Mouse (Mus musculus) megakaryocyte, embryonic 14.5 days (primary cell): ENCODE data around the gene Vtcn1. TPM values are rescaled to one million over a fixed set of nuclear protein-coding genes. Genes with fewer than 3 reads are reported as not detected.

ENCODE experiments used
- H3K27me3 ChIP-seq: replicated peaks from 2 replicates; pipeline ENCODE3; 2012; ENCODE audit warnings: inconsistent platforms
- H3K36me3 ChIP-seq: replicated peaks from 2 replicates; pipeline ENCODE3; 2012; ENCODE audit warnings: low read length, inconsistent platforms, mixed read lengths
- H3K4me1 ChIP-seq: 2 replicates; pipeline ENCODE4 v1.6.1; 2012; ENCODE audit warnings: inconsistent platforms
- H3K4me3 ChIP-seq: replicated peaks from 2 replicates; pipeline ENCODE3; 2012; ENCODE audit warnings: moderate library complexity, mild to moderate bottlenecking, inconsistent platforms
- H3K9me3 ChIP-seq: 2 replicates; pipeline ENCODE4 v1.6.1; 2012; ENCODE audit warnings: inconsistent platforms
- FLI1 ChIP-seq: IDR thresholded peaks from 2 replicates; pipeline ENCODE4 v1.6.1; 2012; ENCODE audit warnings: low read length, inconsistent platforms, mixed read lengths
- GATA1 ChIP-seq: IDR thresholded peaks from 3 replicates; pipeline ENCODE4 v1.6.1; 2012; ENCODE audit warnings: mixed read lengths, low read length, inconsistent platforms, borderline replicate concordance
- polyA plus RNA-seq: library from polyadenylated mRNA; stranded (reverse); fragments of >175 nt; gene quantifications from 2 replicates; pipeline ENCODE4 v1.2.3, GENCODE M21; 2012; ENCODE audit warnings: low replicate concordance; ENCODE audit not compliant: insufficient read depth

Vtcn1 gene
- polyA plus RNA-seq, 1 experiment: not detected

DNA sequence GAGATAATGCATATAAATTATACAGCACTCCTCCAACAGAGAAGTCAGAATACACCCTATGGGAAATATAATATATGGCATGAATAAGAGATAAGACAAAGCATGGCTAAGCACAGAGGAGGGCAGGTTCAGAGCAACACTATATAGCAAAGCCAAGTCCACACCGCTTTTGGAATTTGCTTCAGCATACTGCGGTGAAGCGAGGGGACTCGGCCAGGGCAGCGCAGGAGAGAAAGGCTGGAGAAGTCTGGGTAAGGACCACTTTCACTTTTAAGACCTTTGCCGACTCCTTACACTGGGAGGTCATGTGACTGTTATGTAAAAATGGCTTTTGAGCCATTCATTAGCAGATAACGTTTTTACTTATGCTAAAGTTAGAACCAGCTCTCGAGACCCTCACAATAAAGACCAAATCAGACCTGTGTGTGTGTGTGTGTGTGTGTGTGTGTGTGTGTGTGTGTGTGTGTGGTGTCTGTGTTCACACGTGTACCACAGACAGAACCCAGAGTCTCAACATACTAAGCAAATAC is 95.4 kb downstream of the Vtcn1 start:
- peaks cover 18% of the 10 kb centered on the region for H3K27me3 ChIP-seq
- TF ChIP-seq GATA1 (no peak), FLI1 (no peak)
- peak overlapping the region; percentile 93 for H3K4me3 ChIP-seq
- no peaks in the 10 kb centered on the region for H3K9me3 ChIP-seq
- peaks cover 54% of the 10 kb centered on the region for H3K4me1 ChIP-seq
- H3K36me3 ChIP-seq: no peaks in the 10 kb centered on the region

DNA sequence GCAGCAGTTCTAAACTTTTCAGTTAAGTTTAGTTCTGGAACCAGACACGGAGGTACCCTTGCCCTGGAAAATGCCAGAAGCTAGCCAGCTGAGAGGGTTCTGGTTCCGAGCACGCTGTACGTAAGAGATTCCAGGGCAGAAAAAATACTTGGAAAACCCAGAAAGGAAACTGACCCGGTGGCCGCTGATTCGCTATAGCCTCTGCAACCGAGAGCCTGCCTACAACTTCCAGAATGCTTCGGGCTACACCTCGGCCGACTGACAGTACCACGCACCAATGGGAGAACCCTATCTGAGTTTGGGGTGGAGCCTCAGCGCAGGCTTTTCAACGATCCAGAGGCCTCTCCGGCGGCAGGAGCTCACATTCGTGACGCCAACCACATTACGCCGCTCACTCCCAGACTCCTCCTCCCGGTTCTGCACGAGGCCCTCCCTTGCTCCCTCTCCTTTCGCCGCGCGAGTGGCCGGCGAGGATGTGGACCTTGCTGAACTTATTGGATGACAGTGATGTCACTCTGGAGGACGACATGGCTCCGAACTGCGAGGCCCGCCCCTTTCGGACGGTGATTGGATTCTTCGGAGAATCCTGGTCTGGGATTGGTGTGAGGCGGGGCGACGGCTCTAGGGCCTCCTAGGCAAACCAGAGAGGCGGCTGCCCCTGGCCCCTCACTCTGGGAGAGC is 96.7 kb downstream of the Vtcn1 start, which contains the start of gene Trim45:
Gene Trim45 (plus strand): TSS at position 378 of the 681 bp plus-strand sequence.
- H3K4me3 ChIP-seq: peak within 1 kb of the TSS; percentile 93
- H3K27me3 ChIP-seq: peaks cover 26% of the 10 kb centered on the region
- TF ChIP-seq GATA1 (no peak), FLI1 (no peak)
- peaks cover 51% of the 10 kb centered on the region for H3K4me1 ChIP-seq
- no peaks in the 10 kb centered on the region for H3K36me3 ChIP-seq
- H3K9me3 ChIP-seq: no peaks in the 10 kb centered on the region

DNA sequence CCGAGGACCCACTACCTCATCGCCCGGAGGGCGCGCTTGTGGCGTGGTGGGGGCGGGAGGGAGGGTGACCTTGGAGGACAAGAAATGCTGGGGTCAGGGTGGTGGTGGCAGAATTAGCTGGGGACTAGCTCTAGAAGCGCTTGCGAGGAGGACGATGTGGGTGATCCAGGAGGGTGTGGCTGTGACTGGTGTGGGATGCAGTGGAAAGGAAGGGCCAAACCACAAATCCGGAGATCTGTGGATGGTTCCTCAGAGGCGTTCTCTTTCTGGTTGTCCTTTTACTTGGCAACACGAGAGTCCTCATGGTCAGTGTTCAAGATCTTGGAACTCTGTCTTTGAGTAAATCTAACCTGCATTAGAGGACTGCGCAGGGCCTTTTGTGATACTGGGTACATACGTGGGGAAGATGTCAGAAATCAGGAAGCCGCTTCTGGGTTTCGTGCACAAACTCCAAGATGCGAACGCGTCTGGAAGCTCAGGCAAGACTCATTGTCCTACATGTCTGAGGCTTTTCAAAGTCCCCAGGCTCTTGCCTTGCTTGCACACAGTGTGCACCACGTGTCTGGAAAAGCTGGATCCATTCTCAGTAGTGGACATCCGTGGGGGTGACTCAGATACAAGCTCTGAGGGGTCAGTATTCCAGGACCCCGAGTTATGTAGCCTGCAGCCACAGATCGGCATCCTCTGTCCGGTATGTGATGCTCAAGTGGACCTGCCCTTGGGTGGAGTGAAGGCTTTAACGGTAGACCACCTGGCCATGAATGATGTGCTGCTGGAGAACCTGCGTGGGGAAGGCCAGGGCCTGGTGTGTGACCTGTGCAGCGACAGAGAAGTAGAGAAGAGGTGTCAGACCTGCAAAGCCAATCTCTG is 97.5 kb downstream of the Vtcn1 start:
- TF ChIP-seq FLI1 (no peak), GATA1 (no peak)
- no peaks in the 10 kb centered on the region for H3K36me3 ChIP-seq
- peaks cover 29% of the 10 kb centered on the region for H3K27me3 ChIP-seq
- H3K4me3 ChIP-seq: peak overlapping the region; percentile 93
- H3K4me1 ChIP-seq: peaks cover 48% of the 10 kb centered on the region
- no peaks in the 10 kb centered on the region for H3K9me3 ChIP-seq

DNA sequence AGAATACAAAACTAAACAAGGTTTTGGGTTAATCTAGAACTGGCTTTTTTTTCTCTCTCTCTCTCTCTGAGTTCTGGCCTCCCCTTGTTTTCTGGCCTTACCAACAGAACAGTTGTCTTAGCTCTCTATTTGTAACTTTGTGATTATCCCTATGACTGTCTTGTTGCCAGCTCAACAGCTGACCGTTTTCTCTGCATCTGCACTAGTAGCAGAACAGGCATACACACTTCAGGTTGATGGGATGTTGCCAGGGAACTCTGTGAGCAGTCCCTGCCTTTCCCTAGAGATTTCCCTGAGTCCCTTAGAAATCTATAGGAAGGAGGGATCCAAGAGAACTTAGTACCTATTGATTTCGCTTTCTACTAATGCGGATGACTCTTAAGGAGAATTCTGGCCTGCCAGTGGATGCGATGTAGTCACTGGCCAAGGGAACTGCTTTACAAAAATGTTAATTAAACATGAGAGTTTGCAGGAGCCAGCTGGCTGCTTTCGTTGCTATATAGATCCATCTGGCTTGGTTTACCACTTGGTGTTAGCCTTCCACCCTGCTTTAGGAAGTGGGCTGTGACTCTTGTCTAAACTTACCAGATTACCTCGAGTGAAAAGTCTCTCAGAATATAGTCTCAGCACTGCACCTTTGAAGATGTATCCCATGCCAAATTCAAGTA is 98.9 kb downstream of the Vtcn1 start:
- TF ChIP-seq GATA1 (no peak), FLI1 (no peak)
- Histone ChIP-seq H3K36me3 (no peaks in the 10 kb centered on the region), H3K27me3 (peaks cover 27% of the 10 kb centered on the region), H3K4me1 (peaks cover 41% of the 10 kb centered on the region), H3K9me3 (no peaks in the 10 kb centered on the region), H3K4me3 (no peak overlapping the region)

DNA sequence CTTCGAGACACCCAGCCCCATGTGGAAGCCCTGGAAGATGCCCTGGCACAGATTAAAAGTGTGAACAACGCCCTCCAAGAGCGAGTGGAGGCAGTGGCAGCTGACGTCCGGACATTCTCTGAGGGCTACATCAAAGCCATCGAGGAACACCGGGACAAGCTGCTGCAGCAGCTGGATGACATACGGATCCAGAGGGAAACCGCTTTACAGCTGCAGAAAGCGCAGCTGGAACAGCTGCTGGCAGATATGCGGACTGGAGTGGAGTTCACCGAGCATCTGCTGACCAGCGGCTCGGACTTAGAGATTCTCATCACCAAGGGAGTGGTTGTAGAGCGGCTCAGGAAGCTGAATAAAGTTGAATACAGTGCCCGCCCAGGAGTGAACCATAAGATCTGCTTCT is 99.9 kb downstream of the Vtcn1 start:
- peaks cover 32% of the 10 kb centered on the region for H3K27me3 ChIP-seq
- no peaks in the 10 kb centered on the region for H3K9me3 ChIP-seq
- no peak overlapping the region for H3K4me3 ChIP-seq
- no peaks in the 10 kb centered on the region for H3K36me3 ChIP-seq
- peaks cover 34% of the 10 kb centered on the region for H3K4me1 ChIP-seq
- no peak for TF ChIP-seq GATA1
- TF ChIP-seq FLI1: no peak

DNA sequence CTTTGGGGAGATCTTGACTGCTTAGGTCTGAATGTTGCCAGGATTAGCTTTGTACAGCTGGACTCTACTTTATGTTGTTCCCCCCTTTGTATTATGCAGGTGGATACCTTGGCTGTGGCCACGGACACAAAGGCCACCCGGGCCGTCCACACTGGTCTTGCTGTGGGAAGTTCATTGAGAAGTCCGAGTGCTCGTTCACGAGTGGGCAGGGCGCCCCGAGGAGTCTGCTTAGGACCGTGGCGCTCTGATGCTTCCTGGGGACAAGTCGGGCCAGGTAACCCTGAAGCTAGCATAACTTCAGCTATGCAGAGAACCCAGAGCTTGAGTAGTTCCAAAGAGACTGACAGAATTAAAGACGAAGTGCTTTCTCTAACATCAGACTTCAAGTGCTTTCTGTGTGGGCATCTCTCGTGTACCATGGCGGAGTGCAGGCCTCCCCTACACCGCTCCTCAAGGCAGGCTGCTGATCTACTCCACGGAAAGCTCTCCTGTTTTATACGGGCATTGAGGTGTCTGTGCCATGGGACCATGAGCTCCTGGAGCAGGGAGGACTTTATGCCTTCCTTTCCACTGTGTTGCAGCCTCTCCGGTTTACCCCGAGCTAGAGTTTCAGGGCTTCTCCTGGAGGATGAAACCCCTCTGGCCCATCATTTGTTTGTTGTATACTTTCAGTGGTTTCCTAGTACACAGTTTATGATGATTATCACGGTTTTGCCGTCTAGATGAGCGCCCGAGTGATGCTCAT is 106.2 kb downstream of the Vtcn1 start:
- Histone ChIP-seq H3K9me3 (no peaks in the 10 kb centered on the region), H3K36me3 (peaks cover 11% of the 10 kb centered on the region), H3K27me3 (peaks cover 13% of the 10 kb centered on the region), H3K4me1 (peaks cover 6% of the 10 kb centered on the region; the same call in 1 of the 2 replicates), H3K4me3 (no peak overlapping the region)
- TF ChIP-seq GATA1 (no peak), FLI1 (no peak)

DNA sequence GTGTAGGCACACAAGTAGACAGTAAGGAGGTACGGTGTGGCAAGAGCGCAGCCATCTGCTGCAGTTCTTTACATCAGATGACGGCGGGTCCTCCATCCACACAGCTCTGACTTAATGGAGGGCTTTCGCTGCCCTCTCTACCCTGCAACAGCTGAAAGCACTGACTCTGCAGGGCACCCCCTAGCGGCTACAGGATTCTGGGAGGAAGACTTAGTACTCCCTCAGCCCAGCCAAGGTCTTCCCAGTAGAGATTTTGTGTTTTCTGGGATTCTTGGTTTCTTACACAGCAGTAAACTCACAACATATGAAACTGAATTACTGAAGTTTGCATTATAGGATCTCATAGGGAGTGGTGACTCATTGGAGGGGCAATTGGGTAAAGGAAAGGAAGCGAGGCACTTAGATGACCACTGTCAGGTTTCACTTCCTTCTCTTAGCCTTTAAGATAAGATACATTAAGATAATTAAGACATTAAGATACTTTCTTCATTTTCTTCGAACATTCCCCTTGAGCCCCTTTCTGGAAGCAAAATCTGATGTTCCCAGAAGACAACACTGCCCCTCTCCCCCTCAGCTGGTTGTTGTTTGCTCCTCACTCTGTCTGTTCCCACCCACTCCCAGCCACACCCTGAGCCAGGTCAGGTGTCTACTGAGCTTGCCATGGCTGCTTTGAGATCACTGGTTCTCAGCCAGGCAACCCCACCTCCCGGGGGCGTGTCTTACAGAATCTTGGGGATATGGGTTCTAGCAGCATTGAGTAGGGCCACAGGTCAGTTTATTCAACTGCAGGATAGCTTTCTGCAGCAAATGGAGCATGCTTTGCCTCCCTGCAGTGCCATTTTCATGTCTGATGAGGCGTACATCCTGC is 107.1 kb downstream of the Vtcn1 start:
- TF ChIP-seq GATA1 (no peak), FLI1 (no peak)
- H3K4me1 ChIP-seq: peaks cover 6% of the 10 kb centered on the region; the same call in 1 of the 2 replicates
- peaks cover 9% of the 10 kb centered on the region for H3K27me3 ChIP-seq
- H3K9me3 ChIP-seq: no peaks in the 10 kb centered on the region
- H3K36me3 ChIP-seq: peaks cover 13% of the 10 kb centered on the region
- H3K4me3 ChIP-seq: no peak overlapping the region

DNA sequence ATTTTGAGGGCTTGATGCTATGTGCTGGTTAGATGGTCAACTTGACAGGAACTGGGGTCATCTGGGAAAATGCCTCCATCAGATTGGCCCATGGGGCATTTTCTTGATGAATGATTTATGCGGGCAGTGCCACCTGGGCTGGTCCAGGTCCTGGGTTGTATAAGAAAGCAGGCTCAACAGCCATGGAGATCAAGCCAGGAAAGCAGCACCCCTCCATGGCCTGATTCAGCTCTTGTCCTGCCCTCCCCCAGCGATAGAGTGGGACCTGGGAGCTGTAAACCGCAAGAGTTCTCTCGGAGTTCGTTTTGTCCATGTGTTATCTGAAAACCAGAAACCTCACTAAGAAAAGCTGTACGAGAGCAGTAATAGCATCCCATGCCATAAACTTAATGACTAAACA is 110.3 kb downstream of the Vtcn1 start:
- peaks cover 44% of the 10 kb centered on the region for H3K36me3 ChIP-seq
- H3K4me1 ChIP-seq: peaks cover 6% of the 10 kb centered on the region; the same call in 1 of the 2 replicates
- H3K9me3 ChIP-seq: no peaks in the 10 kb centered on the region
- TF ChIP-seq FLI1 (no peak), GATA1 (no peak)
- H3K27me3 ChIP-seq: peaks cover 2% of the 10 kb centered on the region
- H3K4me3 ChIP-seq: no peak overlapping the region
